Mouse (Mus musculus) large intestine, adult 2 months (tissue): ENCODE measurements at regions not wholly inside any gene's neighbourhood (a gene's known extent, or its start where the extent isn't known, plus 50 kb on each side); places are given as distances from the start of the nearest gene placed in this dataset.
"Not testable (repeated sequence)": the region's sequence is repeated elsewhere in the genome, so short reads cannot be mapped to it uniquely, and the experiment has no call there.

Source experiments
- DNase-seq: peaks from one replicate; pipeline ENCODE4 v3.0.0-alpha.2; 2012; ENCODE audit warnings: low read depth, low spot score
- WGBS: fragments of 180-500 bp; shearing (Covaris S2); methylation state at CpG from one replicate; pipeline ENCODE4 v1.1.7; 2018; 5-methylcytosine and 5-hydroxymethylcytosine counted together

- no peak for DNase-seq
- WGBS: 67% methylated on average over 4 of the region's 4 CpGs
Measured at GRCm38 (mm10) chr1:35881521-35881920, 186.7 kb upstream of the Hs6st1 start.

- no peak for DNase-seq
- 54% methylated on average over 1 of the region's 1 CpGs for WGBS
Measured at GRCm38 (mm10) chr1:35882101-35882500, 186.1 kb upstream of the Hs6st1 start.

GRCm38 (mm10) chr1:35889731-35890499 is 178.3 kb upstream of the Hs6st1 start:
- 75% methylated on average over 19 of the region's 19 CpGs for WGBS
- DNase-seq: no peak

- WGBS: 64% methylated on average over 15 of the region's 15 CpGs
- no peak for DNase-seq
Measured at GRCm38 (mm10) chr1:35890500-35890900, 177.7 kb upstream of the Hs6st1 start.

GRCm38 (mm10) chr1:35899536-35899935 is 168.7 kb upstream of the Hs6st1 start:
- DNase-seq: no peak
- 81% methylated on average over 1 of the region's 1 CpGs for WGBS

- no peak for DNase-seq
- 83% methylated on average over 9 of the region's 9 CpGs for whole genome bisulfite sequencing
Measured at GRCm38 (mm10) chr1:35904001-35904547, 164.1 kb upstream of the Hs6st1 start.

GRCm38 (mm10) chr1:35913551-35913950 is 154.6 kb upstream of the Hs6st1 start:
- WGBS: 83% methylated on average over 4 of the region's 4 CpGs
- DNase-seq: no peak

GRCm38 (mm10) chr1:35914175-35914574 is 154.0 kb upstream of the Hs6st1 start:
- WGBS: 89% methylated on average over 8 of the region's 8 CpGs
- DNase-seq: not testable (repeated sequence)

GRCm38 (mm10) chr1:35915526-35915925 is 152.7 kb upstream of the Hs6st1 start:
- 84% methylated on average over 6 of the region's 6 CpGs for WGBS
- DNase-seq: no peak

GRCm38 (mm10) chr1:35919840-35920734 is 148.1 kb upstream of the Hs6st1 start:
- no peak for DNase-seq
- WGBS: 76% methylated on average over 12 of the region's 12 CpGs

GRCm38 (mm10) chr1:35924796-35925195 is 143.4 kb upstream of the Hs6st1 start:
- no peak for DNase-seq
- WGBS: 94% methylated on average over 4 of the region's 4 CpGs

- DNase-seq: no peak
- 93% methylated on average over 4 of the region's 4 CpGs for WGBS
Measured at GRCm38 (mm10) chr1:35925301-35925700, 142.9 kb upstream of the Hs6st1 start.

- DNase-seq: no peak
- 51% methylated on average over 5 of the region's 5 CpGs for WGBS
Measured at GRCm38 (mm10) chr1:35926191-35927048, 141.8 kb upstream of the Hs6st1 start.

GRCm38 (mm10) chr1:35927049-35927415 is 141.2 kb upstream of the Hs6st1 start:
- DNase-seq: no peak
- WGBS: 37% methylated on average over 3 of the region's 3 CpGs

- DNase-seq: no peak
- WGBS: 27% methylated on average over 3 of the region's 3 CpGs
Measured at GRCm38 (mm10) chr1:35930351-35930750, 137.8 kb upstream of the Hs6st1 start.

- DNase-seq: peak; percentile 98
- 31% methylated on average over 7 of the region's 7 CpGs for WGBS
Measured at GRCm38 (mm10) chr1:35931056-35931455, 137.1 kb upstream of the Hs6st1 start.

- DNase-seq: no peak
- 64% methylated on average over 7 of the region's 7 CpGs for WGBS
Measured at GRCm38 (mm10) chr1:35933511-35933910, 134.7 kb upstream of the Hs6st1 start.

GRCm38 (mm10) chr1:35935099-35935651 is 133.0 kb upstream of the Hs6st1 start:
- WGBS: 74% methylated on average over 7 of the region's 7 CpGs
- DNase-seq: no peak

- no peak for DNase-seq
- 61% methylated on average over 5 of the region's 5 CpGs for WGBS
Measured at GRCm38 (mm10) chr1:35936362-35937093, 131.7 kb upstream of the Hs6st1 start.
